Mouse (Mus musculus) forelimb bud, embryonic 11.5 days (tissue): ENCODE measurements around the gene Snupn.
"Not testable (repeated sequence)": the region's sequence is repeated elsewhere in the genome, so short reads cannot be mapped to it uniquely, and the experiment has no call there.

Experiments
- DNase-seq: peaks from one replicate; pipeline ENCODE4 v3.0.0-alpha.2; 2012; ENCODE audit warnings: low read depth, low spot score

The Snupn gene

DNA sequence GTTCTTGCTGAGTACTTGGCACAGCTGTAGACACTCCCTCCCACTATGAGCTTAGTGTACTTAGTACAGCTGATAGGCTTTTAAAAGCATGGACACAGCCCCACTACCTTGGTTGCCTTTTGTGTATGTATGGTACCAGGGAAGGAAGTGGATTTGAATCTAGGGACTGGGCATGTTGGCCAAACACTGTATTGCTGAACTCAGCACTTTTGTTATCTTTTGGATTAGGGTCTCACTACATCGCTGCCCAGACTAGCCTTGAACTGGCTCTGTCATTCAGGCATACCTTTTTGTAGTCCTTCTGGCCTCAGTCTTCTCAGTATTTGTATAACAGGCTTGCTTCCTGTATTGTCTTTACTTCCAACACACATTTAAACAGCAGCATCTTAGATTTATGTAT, 20.1 kb upstream of the Snupn start:
- DNase-seq: no peak

DNA sequence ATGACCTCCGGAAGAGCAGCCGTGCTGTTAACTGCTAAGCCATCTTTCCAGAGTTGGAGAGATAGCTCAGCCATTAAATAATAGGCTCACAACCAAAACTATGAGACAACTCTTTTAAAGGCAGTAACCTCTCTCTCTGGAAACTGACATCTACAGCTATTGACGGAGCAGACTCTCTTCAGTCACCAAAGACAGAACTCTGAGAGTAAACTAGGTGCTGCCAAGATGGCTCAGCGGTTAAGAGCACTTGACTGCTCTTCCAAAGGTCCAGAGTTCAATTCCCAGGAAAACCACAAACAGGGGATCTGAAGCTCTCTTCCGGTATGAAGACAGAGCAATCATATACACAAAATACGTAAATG, 13.8 kb upstream of the Snupn start:
- DNase-seq: no peak

DNA sequence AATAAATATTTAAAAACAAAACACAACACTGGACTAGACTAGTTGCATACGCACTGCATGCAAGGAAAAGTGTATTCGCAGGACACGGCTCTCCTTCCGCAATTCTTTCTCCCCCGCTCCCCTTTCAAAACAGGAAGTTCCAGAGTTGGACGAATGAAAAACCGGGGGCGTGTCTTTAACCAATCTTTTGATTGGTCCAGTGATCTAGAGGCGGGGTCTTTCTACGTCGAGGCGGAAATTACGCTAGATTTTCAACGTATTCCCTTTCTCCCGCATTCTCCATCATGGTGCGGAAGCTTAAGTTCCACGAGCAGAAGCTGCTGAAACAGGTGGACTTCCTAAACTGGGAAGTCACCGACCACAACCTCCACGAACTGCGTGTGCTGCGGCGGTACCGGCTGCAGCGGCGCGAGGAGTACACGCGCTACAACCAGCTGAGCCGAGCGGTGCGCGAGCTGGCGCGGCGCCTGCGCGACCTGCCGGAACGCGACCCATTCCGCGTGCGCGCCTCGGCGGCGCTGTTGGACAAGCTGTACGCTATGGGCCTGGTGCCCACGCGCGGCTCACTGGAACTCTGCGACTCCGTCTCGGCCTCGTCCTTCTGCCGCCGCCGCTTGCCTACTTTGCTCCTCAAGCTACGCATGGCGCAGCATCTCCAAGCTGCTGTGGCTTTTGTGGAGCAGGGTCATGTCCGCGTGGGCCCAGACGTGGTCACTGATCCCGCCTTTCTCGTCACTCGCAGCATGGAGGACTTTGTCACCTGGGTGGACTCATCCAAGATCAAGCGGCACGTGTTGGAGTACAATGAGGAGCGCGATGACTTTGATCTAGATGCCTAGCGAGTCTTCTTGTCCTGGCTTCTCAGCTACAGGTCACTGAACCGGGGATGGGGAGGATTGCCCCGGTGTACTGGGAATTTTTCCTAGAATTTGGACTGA, 13.2 kb upstream of the Snupn start, which contains the start of gene Imp3:
Imp3 (plus strand) TSS at position 253 of the 938 bp plus-strand sequence.
- peak; percentile 95 for DNase-seq

DNA sequence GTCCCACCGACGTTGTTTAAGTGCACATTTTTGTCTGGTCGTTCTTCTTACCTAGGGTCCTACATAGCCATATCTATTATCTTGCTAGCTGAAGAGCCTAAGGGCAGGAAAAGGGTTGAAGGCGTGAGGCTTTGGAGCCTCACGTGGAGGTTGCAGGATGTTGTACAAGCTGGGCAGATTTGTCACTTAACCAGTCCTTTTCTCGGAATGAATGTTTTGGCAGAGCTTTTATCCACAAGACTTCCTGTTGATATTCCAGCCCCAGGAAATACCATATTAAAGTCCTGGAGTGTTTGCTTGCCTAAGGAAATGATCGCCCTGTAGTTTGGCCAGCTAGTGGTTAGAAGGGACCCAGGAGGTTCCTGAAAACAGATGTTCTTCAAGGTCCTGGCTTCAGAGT, 12.3 kb upstream of the Snupn start:
- DNase-seq: no peak

DNA sequence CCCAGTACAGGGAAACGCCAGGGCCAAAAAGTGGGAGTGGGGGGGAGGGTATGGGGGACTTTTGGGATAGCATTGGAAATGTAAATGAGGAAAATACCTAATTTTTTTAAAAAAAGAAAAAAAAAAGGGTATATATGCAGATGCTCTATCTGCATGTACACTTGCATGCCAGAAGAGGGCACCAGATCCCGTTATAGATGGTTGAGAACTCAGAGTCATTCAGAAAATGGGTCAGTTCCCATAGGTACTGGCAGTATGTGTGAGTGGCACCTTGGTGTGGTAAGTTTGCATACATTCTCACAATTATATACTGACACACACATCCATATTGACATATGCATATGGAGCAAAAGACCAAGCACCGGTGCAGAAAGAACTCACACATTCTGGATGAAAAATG, 3.2 kb upstream of the Snupn start:
- DNase-seq: peak; percentile 46

DNA sequence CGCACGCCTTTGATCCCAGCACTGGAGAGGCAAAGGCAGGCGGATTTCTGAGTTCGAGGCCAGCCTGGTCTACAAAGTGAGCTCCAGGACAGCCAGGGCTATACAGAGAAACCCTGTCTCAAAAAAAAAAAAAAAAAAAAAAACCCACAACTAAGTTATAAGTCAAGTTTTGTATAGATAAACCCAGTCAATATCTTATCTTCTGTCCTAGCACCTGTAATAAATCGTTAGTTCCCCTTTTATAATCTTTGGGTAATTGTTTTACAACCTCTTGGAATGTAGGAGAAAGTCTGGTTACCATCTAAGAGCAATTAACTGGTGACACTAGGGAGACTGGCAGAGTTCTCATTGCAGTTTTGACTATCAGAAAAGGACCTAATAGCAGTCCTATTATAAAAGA, 2.0 kb upstream of the Snupn start:
- not testable (repeated sequence) for DNase-seq

DNA sequence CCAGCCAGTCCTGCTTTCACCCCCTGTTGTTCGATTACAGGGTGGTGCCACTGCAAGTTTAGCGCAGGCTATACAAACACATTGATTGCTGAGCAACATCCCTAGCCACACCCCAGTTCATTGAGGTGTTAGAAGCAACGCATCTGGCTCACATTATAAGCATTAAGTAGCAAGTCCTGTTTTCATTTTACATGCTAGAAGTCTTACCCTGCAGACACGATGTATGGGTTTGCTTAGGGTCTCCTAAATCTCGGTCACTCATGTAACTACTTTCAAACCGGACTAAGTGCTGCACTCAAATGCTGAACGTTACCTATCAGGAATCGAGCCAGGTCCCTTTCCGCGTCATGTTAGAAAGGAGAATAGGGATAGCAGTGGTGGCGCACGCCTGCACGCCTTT, 911 bp upstream of the Snupn start:
- DNase-seq: peak; percentile 28

DNA sequence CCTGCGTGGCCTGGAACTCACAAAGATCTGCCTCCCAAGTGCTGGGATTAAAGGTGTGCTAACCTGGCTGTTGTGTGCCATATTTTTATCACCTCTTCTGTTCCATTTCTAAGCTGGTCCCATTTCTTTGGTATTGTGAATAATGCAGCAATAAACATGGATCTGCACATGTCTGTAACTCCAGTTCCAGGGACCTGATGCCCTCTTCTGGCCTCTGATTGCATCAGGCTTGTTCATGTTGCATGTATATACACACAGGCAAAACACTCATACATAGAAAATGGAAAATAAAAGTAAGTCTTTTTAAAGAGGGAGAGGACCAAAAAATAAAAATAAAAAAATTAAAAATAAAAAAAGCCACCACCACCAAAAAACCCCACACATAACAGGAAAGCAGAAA, 2.9 kb downstream of the Snupn start:
- no peak for DNase-seq

DNA sequence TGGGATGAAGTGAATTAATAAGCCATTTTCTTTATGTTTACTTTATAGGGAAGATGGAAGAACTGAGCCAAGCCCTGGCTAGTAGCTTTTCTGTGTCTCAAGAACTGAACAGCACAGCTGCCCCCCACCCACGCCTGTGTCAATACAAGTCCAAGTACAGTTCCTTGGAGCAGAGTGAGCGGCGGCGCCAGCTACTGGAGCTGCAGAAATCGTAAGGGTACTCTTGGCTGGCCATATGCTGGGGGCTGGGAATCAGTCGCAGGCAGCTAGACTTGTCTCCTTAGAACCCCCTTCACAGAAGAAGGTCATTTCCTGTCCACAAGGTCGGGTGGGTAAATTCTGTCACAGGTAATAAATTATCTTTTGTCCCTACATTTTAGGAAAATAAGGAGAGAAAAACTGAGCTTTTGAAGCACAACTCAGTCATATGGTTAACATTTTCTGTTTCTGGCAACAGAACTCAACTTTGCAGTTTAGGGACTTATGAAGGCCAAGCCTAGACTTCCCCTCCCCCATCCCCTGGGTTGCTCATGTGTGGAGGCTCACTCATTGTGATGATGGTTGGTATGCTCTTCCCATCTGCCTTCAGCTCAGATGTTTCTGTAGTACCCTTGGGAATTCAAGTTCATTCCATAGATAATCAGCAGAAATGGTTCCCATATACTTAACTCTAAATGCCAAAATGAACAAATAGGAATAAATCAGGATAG, 6.4 kb downstream of the Snupn start:
- DNase-seq: peak; percentile 27

DNA sequence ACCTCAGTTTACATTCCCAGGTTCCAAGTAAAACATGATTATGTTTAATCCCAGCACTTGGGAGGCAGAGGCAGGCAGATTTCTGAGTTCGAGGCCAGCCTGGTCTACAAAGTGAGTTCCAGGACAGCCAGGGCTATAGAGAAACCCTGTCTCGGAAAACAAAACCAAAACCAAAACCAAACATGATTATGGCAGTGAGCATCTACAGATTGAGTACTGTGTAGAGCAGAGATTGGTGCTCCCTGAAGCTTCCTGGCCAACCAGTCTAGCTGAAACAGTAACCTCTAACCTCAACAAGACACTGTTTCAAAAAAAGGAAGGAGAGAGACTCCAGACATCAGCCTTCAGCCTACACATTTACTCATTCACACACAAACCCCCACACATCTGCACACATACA, 8.0 kb downstream of the Snupn start:
- DNase-seq: no peak

DNA sequence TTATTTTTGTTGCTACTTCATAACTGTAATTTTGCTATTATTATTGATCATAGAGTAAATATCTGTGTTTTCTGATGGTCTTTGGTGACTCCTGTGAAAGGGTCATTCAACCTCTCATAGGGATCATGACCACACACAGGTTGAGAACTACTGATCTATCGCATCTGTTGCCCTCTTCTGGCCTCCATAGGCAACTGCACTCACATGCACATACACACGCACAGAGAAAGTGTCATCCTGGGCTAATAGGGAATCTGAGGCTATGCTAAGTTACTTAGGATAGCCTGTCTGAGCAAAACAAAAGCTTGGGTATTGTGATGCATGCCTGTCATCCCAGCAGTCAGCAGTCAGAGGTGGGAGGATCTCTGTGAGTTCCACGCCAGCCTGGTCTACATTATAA, 10.9 kb downstream of the Snupn start:
- no peak for DNase-seq

DNA sequence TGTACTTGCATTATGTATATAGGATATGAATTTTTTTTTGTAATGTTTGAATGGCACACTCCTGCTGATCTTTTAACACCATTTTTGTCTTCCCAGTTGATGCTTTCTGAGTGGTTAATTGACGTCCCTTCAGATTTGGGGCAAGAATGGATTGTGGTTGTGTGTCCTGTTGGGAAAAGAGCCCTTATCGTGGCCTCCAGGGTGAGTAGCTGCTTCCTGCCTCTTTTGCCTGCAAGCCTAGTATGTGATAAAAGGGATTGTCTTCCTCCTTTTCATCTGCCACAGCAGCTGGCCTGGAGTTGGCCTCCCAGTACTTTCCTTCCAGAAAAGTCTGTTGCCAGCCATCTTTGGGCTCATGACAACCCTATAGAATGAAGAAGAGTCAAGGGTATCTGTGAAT, 19.5 kb downstream of the Snupn start:
- no peak for DNase-seq

DNA sequence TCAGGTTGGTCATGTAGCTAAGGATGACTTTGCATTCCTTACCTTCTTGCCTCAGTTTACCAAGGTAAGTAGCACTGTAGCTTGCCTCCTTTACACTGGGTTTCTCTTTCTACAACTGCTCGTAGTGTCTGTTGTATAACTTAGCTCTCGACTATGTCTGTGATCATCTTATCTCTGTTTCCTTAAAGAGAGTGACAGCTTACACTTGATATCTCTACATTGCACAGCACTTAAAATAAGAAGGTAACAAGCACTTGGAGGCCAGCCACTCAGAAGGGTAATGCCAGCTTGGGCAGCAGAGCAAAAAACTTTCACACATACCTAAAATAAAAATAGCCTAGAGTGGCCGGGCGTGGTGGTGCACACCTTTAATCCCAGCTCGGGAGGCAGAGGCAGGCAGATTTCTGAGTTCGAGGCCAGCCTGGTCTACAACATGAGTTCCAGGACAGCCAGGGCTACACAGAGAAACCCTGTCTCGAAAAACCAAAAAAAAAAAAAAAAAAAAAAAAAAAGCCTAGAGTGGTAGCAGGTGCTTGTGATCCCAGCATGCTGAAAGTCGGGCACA, 23.4 kb downstream of the Snupn start:
- DNase-seq: no peak

DNA sequence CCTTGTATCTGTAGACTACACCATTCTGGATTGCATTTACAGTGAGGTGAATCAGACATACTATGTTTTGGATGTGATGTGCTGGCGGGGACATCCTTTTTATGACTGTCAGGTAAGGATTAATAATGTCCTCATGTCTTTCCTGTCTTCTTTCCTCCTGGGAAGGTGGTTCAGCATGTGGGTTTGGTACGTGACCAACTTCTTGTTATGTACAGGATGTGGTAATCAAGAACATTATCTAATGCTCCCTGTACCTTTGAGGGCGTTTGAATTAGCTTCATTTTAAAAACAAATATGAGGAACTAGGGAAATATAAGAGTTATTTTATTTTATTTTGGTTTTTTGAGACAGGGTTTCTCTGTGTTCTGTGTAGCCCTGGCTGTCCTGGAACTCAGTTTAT, 24.5 kb downstream of the Snupn start:
- no peak for DNase-seq

DNA sequence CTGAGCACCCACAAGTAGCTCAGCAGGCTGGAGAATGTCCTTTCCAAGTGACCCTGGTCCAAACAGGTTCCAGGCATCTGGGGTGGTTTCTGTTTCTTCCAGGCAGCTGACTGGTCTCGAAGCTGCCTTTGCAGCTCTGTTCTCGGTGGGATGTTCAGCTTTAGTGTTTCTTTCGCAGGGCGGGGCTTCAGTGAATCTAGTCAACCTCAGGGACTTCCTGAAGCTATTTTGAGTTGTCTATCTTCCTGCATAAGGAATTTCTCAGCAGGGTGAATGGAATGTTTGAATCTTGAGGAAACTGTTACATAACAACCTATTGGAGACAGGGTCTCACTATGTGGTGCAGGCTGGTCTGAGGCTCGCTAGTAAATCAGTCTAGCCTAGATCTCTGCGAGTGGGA, 29.5 kb downstream of the Snupn start:
- DNase-seq: no peak

DNA sequence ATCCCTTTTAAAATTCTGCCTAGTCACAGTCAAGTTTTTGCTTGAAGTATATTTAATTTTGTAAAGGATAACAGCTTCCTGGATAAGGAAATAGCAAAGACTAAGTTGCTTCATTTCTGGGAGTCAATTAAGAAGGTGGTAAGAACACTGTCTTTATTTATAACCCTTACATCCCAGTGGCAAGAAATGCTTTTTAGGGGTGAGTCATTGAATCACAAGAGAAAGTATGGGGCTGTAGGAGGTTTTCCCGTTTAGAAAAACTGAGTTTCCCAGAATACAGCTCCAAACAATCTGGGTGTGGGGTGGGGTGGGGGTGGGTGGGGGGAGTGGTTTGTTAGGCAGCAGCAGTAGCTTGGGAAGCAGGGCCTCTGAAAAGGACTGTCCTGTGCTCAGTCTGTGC, 30.8 kb downstream of the Snupn start:
- no peak for DNase-seq

DNA sequence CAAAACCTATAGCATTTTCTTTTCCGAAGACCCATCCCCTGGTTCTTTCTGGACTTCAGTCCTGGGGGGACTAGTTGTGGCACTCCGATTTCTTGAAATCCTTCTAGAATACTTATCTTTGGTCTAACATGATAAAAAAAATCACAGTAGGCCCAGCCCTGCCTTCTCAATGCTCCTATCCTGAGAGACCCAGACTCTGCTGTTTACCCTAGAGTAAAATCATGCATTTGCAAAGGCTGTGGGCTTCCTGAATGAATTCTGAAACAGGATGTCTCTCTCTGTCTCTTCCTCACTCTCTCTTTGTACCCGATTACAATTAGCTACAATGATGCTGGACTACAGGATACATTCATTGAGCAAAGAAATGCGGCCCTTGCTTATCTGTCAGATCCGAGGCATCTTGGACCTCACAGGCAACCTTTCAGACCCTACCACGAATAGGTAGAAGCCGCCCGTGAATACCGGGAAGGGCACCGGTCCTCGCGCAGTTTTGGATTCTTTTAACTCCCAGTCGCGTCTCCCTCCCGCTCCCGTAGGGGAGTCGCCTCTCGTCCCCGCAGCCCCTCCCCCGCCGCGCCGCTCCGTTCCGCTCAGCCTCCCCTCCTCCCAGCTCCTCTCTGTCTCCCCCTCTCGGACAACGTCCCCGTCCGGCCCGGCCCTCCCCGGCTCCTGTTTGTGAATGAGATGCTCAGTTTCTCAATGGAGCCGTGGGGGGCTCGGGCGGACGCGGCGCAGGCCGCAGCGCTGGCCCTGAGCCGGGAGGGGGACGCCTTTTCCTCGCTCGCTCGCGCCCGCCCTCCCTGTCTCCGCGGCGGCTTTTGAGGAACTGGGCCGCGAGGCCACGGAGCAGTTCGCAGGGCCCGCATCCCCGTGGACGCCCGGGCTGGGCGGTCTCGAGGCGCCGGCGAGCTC, 43.9 kb downstream of the Snupn start, which contains the start of gene Ptpn9:
Ptpn9 (plus strand) TSS at position 638 of the 912 bp plus-strand sequence.
- peak; percentile 86 for DNase-seq

DNA sequence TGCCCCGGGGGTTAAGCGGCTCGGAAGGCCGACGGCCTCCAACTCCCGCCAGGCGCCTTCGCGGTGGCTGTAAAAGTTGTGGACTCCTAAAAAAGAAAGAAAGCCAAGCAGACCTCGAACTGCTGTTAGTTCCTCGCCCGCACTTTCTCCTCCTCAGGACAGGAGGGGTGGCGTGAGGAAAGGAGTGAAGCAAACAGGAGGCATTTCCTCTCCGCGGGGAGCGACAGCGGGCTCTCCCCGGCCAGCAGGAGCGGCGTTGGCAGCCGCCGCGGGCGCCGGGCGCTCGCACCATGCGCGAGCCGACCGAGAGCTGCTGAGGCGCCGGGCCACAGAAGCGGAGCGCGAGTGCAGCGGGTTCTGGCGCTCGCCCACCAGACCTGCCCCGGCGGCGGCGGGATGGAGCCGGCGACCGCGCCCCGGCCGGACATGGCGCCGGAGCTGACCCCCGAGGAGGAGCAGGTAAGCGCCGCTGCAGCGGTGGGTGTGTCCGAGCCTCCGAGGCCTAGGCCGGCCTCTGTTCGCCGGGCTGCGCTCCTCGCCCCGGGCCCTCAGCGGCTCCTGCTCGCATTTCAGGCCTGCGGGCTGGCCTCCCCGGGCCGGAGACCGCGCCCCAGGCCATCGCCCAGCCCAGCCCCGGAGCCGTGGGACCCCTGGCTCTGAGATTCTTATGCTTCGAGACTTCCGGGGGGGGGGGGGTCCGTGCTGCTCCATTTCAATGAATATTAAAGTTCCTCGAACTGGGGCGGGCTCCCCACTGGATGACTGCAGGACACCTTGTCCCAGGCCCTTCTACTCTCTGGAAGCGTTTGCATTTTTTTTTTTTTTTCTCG, 44.7 kb downstream of the Snupn start:
- DNase-seq: peak; percentile 46

DNA sequence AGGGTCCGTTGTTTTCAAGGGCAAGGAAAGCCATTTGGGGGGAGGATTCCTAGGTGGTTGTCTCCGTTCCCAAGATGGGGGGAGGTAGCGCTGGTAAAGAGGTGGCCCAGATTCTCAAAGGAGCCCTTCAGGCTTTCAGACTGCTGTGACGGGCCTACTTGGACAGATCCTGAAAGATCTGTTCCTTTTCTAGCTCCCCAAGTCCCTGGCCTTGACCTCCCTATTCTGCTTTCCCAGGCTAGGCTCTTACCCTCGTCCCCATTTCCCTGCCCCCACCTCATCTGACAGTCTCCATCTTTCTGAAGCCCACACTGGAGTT, 45.3 kb downstream of the Snupn start:
- DNase-seq: peak; percentile 16

DNA sequence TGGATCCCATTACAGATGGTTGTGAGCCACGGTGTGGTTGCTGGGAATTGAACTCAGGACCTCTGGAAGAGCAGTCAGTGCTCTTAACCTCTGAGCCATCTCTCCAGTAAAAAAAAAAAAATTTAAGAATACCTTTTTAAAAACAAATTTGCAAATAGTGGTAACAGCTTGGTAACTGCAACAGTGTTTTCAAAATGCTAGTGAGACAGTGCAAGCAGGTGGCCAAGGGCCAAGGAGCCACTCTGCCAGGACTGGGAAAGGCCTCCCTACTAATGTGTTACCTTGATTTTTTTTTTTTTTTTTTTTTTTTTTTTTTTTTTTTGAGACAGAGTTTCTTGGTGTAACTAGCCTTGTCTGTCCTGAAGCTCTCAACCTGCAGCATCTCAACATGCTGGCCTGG, 46.5 kb downstream of the Snupn start:
- DNase-seq: not testable (repeated sequence)

DNA sequence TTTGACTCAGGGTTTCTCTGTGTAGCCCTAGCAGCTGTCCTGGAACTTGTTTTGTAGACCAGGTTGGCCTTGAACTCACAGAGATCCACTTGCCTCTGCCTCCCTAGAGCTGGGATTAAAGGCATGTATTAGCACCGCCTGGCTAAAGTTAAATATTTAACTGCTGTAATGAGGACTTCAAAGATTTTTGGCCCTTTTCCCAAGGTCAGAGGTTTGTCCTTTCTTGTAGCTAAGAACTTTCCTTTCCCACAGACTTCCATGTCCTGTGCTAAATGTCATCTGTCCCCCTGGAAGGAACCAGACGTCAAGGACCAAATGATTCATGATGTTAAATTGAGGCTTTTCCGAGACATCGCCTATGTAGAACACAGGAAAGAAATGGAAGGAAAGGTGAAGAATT, 52.3 kb downstream of the Snupn start:
- no peak for DNase-seq
